Mouse (Mus musculus) retina, postnatal 1 day (tissue): ENCODE measurements at regions not wholly inside any gene's neighbourhood (a gene's known extent, or its start where the extent isn't known, plus 50 kb on each side); places are given as distances from the start of the nearest gene placed in this dataset.

Experiments used
- DNase-seq: peaks from one replicate; pipeline ENCODE4 v3.0.0-alpha.2; 2012

GRCm38 (mm10) chr2:154076271-154076670 is 53.9 kb upstream of the Bpifa3 start:
- DNase-seq = peak; percentile 17
